Mouse (Mus musculus): ENCODE measurements around the gene Tnfsf15. TPM values are rescaled to one million over a fixed set of nuclear protein-coding genes. Genes with fewer than 3 reads are reported as not detected.

The Tnfsf15 gene
- total and polyA plus RNA-seq, 3 experiments: 0.11 TPM; not detected in 2

GRCm38 (mm10) chr4:63684412-63685252 is 60.3 kb downstream of the Tnfsf15 start:
- H3K4me1 ChIP-seq (ENCODE audit: insufficient read depth, low read depth, low read length): no peaks in the 10 kb centered on the region
- no peak for DNase-seq (ENCODE audit: low spot score)
- H3K4me3 ChIP-seq (ENCODE audit: low read depth, low read length): no peak overlapping the region
- H3K9me3 ChIP-seq (replicated peaks): peaks cover 17% of the 10 kb centered on the region
- no peaks in the 10 kb centered on the region for H3K27me3 ChIP-seq (ENCODE audit: insufficient read depth, low read length)
- TF ChIP-seq POLR2AphosphoS5 (IDR thresholded peaks at IDR 0.05; ENCODE audit: insufficient replicate concordance, low read depth, low read length) (no peak), TAL1 (conservative IDR thresholded peaks at IDR 0.05; ENCODE audit: low read depth, low read length) (no peak), GATA1 (IDR thresholded peaks at IDR 0.05; ENCODE audit: borderline replicate concordance, low read length) (no peak), GATA2 (IDR thresholded peaks at IDR 0.05; ENCODE audit: borderline replicate concordance, low read depth, low read length) (no peak), CTCF (IDR thresholded peaks at IDR 0.05; ENCODE audit: low read depth, low read length) (no peak)
- no peak for ATAC-seq (ENCODE audit: extremely low read depth, insufficient number of reproducible peaks, low FRiP score, poor library complexity, severe bottlenecking)
- H3K36me3 ChIP-seq (replicated peaks): no peaks in the 10 kb centered on the region

GRCm38 (mm10) chr4:63683716-63684115 is 61.2 kb downstream of the Tnfsf15 start:
- Histone ChIP-seq H3K9me3 (replicated peaks) (peaks cover 19% of the 10 kb centered on the region), H3K4me1 (ENCODE audit: insufficient read depth, low read depth, low read length) (no peaks in the 10 kb centered on the region), H3K36me3 (replicated peaks) (no peaks in the 10 kb centered on the region), H3K27me3 (ENCODE audit: insufficient read depth, low read length) (no peaks in the 10 kb centered on the region), H3K4me3 (ENCODE audit: low read depth, low read length) (no peak overlapping the region)
- DNase-seq (ENCODE audit: low spot score): no peak
- ATAC-seq (ENCODE audit: extremely low read depth, insufficient number of reproducible peaks, low FRiP score, poor library complexity, severe bottlenecking): no peak
- TF ChIP-seq CTCF (IDR thresholded peaks at IDR 0.05; ENCODE audit: low read depth, low read length) (no peak), POLR2AphosphoS5 (IDR thresholded peaks at IDR 0.05; ENCODE audit: insufficient replicate concordance, low read depth, low read length) (no peak), TAL1 (conservative IDR thresholded peaks at IDR 0.05; ENCODE audit: low read depth, low read length) (no peak), GATA2 (IDR thresholded peaks at IDR 0.05; ENCODE audit: borderline replicate concordance, low read depth, low read length) (no peak)

- H3K36me3 ChIP-seq (replicated peaks): no peaks in the 10 kb centered on the region
- no peak overlapping the region for H3K4me3 ChIP-seq (ENCODE audit: low read depth, low read length)
- H3K27me3 ChIP-seq (ENCODE audit: insufficient read depth, low read length): no peaks in the 10 kb centered on the region
- DNase-seq (ENCODE audit: low spot score): no peak
- peaks cover 19% of the 10 kb centered on the region for H3K9me3 ChIP-seq (replicated peaks)
- no peak for ATAC-seq (ENCODE audit: extremely low read depth, insufficient number of reproducible peaks, low FRiP score, poor library complexity, severe bottlenecking)
- H3K4me1 ChIP-seq (ENCODE audit: insufficient read depth, low read depth, low read length): no peaks in the 10 kb centered on the region
- TF ChIP-seq POLR2AphosphoS5 (IDR thresholded peaks at IDR 0.05; ENCODE audit: insufficient replicate concordance, low read depth, low read length): no peak
- TF ChIP-seq TAL1 (conservative IDR thresholded peaks at IDR 0.05; ENCODE audit: low read depth, low read length): no peak
- TF ChIP-seq GATA2 (IDR thresholded peaks at IDR 0.05; ENCODE audit: borderline replicate concordance, low read depth, low read length): no peak
- TF ChIP-seq GATA1 (IDR thresholded peaks at IDR 0.05; ENCODE audit: borderline replicate concordance, low read length): no peak
- TF ChIP-seq CTCF (IDR thresholded peaks at IDR 0.05; ENCODE audit: low read depth, low read length): no peak
These were observed 61.9 kb downstream of the Tnfsf15 start for GRCm38 (mm10) chr4:63683056-63683455.

- TF ChIP-seq GATA1 (IDR thresholded peaks at IDR 0.05; ENCODE audit: borderline replicate concordance, low read length) (no peak), GATA2 (IDR thresholded peaks at IDR 0.05; ENCODE audit: borderline replicate concordance, low read depth, low read length) (no peak), CTCF (IDR thresholded peaks at IDR 0.05; ENCODE audit: low read depth, low read length) (no peak), POLR2AphosphoS5 (IDR thresholded peaks at IDR 0.05; ENCODE audit: insufficient replicate concordance, low read depth, low read length) (no peak), TAL1 (conservative IDR thresholded peaks at IDR 0.05; ENCODE audit: low read depth, low read length) (no peak)
- no peaks in the 10 kb centered on the region for H3K4me1 ChIP-seq (ENCODE audit: insufficient read depth, low read depth, low read length)
- H3K4me3 ChIP-seq (ENCODE audit: low read depth, low read length): no peak overlapping the region
- no peaks in the 10 kb centered on the region for H3K27me3 ChIP-seq (ENCODE audit: insufficient read depth, low read length)
- no peaks in the 10 kb centered on the region for H3K36me3 ChIP-seq (replicated peaks)
- no peak for DNase-seq (ENCODE audit: low spot score)
- ATAC-seq (ENCODE audit: extremely low read depth, insufficient number of reproducible peaks, low FRiP score, poor library complexity, severe bottlenecking): no peak
- H3K9me3 ChIP-seq (replicated peaks): peaks cover 19% of the 10 kb centered on the region
These were observed 62.5 kb downstream of the Tnfsf15 start for GRCm38 (mm10) chr4:63682441-63682840.

GRCm38 (mm10) chr4:63681557-63681956 is 63.4 kb downstream of the Tnfsf15 start:
- TF ChIP-seq TAL1 (conservative IDR thresholded peaks at IDR 0.05; ENCODE audit: low read depth, low read length) (no peak), GATA2 (IDR thresholded peaks at IDR 0.05; ENCODE audit: borderline replicate concordance, low read depth, low read length) (no peak), GATA1 (IDR thresholded peaks at IDR 0.05; ENCODE audit: borderline replicate concordance, low read length) (no peak)
- ATAC-seq (ENCODE audit: extremely low read depth, insufficient number of reproducible peaks, low FRiP score, poor library complexity, severe bottlenecking) (no peak), DNase-seq (ENCODE audit: low spot score) (no peak)
- H3K4me3 ChIP-seq (ENCODE audit: low read depth, low read length): no peak overlapping the region
- H3K27me3 ChIP-seq (ENCODE audit: insufficient read depth, low read length): no peaks in the 10 kb centered on the region
- no peaks in the 10 kb centered on the region for H3K36me3 ChIP-seq (replicated peaks)
- no peaks in the 10 kb centered on the region for H3K4me1 ChIP-seq (ENCODE audit: insufficient read depth, low read depth, low read length)
- H3K9me3 ChIP-seq (replicated peaks): peaks cover 19% of the 10 kb centered on the region

Other genes starting within 250 kb of the Tnfsf15 start
- not detected in 2 replicates for gene Whrn, start 249.1 kb downstream of the Tnfsf15 start, total RNA-seq (2014; fragmentation: Nextera tagmentation)
- gene Whrn, start 249.1 kb downstream of the Tnfsf15 start, total RNA-seq (2017): 0.12 and 0.38 TPM in 2 replicates
- not detected in 2 replicates for gene Whrn, start 249.1 kb downstream of the Tnfsf15 start, polyA plus RNA-seq (2012)
- 116 and 120 TPM in 2 replicates for gene Atp6v1g1, start 200.3 kb downstream of the Tnfsf15 start, total RNA-seq (2014; fragmentation: Nextera tagmentation)
- 220 and 233 TPM in 2 replicates for gene Atp6v1g1, start 200.3 kb downstream of the Tnfsf15 start, total RNA-seq (2017)
- gene Atp6v1g1, start 200.3 kb downstream of the Tnfsf15 start, polyA plus RNA-seq (2012): 128 and 147 TPM in 2 replicates
- 3.4 and 4.9 TPM in 2 replicates for gene Tmem268, start 186.3 kb downstream of the Tnfsf15 start, total RNA-seq (2014; fragmentation: Nextera tagmentation)
- gene Tmem268, start 186.3 kb downstream of the Tnfsf15 start, total RNA-seq (2017): 9.7 and 12.8 TPM in 2 replicates
- 3.4 and 3.5 TPM in 2 replicates for gene Tmem268, start 186.3 kb downstream of the Tnfsf15 start, polyA plus RNA-seq (2012)
- not detected in 2 replicates for gene Gm11213, start 139.9 kb downstream of the Tnfsf15 start, total RNA-seq (2014; fragmentation: Nextera tagmentation)
- not detected in 2 replicates for gene Gm11213, start 139.9 kb downstream of the Tnfsf15 start, total RNA-seq (2017)
- not detected in 2 replicates for gene Gm11213, start 139.9 kb downstream of the Tnfsf15 start, polyA plus RNA-seq (2012)
- not detected in 2 replicates for gene Tex48, start 122.7 kb downstream of the Tnfsf15 start, total RNA-seq (2014; fragmentation: Nextera tagmentation)
- gene Tex48, start 122.7 kb downstream of the Tnfsf15 start, total RNA-seq (2017): not detected in 2 replicates
- gene Tex48, start 122.7 kb downstream of the Tnfsf15 start, polyA plus RNA-seq (2012): not detected in 2 replicates
- gene Gm11214, start 81.7 kb downstream of the Tnfsf15 start, total RNA-seq (2014; fragmentation: Nextera tagmentation): not detected in 2 replicates
- not detected in 2 replicates for gene Gm11214, start 81.7 kb downstream of the Tnfsf15 start, total RNA-seq (2017)
- not detected in 2 replicates for gene Gm11214, start 81.7 kb downstream of the Tnfsf15 start, polyA plus RNA-seq (2012)
- gene Tnfsf8, start 116.2 kb upstream of the Tnfsf15 start, total RNA-seq (2014; fragmentation: Nextera tagmentation): not detected in 2 replicates
- gene Tnfsf8, start 116.2 kb upstream of the Tnfsf15 start, total RNA-seq (2017): 0.06 TPM in 1 of 2 replicates, not detected in the other
- gene Tnfsf8, start 116.2 kb upstream of the Tnfsf15 start, polyA plus RNA-seq (2012): not detected in 2 replicates